Mouse (Mus musculus): ENCODE measurements at regions not wholly inside any gene's neighbourhood (a gene's known extent, or its start where the extent isn't known, plus 50 kb on each side); places are given as distances from the start of the nearest gene placed in this dataset.

DNA sequence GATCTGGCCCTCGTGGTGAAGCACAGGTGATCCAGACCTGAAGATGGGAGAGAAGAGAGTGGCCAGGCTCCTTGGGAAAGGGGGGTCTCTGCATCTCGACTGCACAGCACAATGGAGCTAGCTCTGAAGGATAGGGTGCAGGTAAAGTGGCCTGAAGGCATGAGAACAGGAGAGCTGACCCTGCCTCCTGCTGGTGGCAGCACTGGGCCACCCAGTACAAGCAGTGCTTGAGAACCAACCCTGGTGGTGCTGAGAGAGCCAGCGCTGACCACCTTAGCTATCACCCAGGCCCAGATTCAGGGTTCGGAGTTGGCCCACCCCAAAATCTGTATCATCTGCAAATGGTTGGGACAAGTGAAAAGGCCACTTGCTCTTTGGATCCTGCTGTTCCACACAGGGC lies 66.2 kb downstream of the A730009L09Rik start:
- DNase-seq, result no peak

DNA sequence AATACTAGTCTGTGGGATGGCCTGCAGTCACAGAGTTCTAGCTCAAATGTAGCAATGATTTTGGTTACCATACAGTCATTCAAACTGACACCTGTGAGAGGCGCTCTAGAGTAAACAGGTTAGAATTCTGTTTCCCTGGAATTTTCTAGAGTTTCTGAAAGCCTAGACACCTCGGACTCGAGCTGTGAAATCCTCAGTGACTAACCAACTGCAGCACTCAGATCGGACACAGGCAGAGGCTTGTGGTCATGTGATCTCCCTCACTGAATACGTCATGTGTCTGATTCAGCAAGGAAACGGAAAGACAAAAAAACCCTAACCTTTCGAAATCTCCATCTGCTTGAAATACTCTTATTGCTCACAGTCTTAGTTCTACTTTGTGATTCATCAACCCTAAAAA lies 68.4 kb downstream of the A730009L09Rik start:
- peak; percentile 20 for DNase-seq

DNA sequence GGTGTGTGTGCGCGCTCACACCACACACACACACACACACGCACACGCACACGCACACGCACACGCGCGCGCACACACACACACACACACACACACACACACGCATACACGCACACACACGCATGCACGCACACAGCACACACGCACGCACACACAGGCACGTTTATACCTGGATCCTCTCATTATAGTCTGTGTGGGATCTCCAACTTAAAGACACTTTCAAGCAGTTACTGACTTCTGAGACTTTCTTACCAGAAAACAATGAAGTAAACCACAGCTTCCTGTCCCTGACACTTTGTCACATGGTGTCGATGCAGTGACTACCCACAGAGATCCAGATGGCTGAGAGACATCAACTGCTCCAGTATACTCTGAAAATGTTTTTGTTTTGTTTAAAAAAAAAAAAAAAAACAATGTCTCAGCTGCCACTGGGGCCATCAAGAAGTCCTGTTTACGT lies 68.9 kb downstream of the A730009L09Rik start:
- no peak for DNase-seq

DNA sequence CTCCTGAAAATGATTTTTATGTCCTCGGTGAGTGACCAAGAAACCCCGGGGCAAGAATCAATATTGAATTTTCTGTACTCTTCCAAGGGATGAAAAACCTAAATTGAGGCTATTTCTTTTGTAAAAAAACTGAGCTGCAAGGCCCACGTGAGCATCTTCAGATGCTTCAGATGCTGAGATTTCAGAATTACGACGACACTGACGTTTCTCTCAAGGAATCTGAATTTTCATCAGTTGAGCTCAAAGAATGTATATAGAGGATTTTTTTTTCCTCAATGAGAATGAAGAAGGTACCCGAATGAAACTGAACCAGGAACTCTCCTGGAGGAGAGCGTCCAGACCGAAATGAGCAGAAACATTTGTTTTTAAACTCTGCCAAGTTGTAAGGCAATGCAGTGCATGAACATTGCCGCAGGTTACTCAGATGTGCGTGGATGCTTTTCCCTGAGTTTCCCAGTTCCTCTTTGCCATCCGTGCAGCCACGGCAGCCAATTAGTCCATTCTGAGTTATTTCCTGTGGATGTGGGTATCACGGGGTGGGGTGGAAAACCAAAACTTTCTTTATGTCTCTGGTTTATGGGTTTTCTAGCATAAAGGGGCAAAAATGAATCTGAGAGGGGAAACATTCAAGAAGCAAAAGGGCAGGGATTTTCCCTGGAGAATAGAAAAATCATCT lies 69.9 kb downstream of the A730009L09Rik start:
- no peak for DNase-seq

DNA sequence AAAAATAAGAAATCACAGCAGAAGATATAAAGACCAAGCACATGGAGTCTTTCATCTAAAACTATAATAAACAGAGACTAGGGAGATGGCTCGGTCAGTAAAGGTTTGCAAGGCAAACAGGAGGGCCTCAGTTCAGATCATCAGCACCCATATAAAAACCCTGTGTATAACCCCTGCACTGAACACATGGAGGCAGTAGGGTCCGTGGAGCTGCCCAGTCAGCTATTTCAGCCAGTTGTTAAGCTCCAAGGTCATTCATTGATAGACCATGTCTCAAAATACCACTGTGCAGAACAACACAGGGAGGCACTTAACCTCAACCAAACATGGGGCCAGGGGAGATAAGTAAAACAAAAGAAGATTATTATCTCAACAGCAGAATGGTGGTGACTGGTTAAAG lies 78.1 kb downstream of the A730009L09Rik start:
- DNase-seq, result no peak

DNA sequence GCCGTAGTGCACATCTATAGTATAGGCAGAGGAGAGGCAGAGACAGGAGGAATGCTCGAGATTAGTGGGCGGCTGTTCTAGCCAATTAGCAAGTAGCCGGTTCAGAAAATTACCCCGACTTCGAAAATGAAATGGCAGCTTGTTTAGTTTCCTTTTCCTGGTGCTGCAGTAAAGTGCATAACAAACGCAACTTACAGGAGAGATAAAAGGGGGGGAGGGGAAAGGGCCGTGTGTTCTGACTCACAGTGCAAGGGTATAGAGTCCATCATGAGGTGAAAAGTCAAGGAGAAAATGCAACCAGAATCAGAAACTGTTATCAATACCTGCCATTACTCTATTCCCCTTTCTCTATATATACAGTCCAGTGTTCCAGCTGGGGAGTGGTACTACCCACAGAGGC lies 88.0 kb downstream of the A730009L09Rik start:
- DNase-seq, result no peak

DNA sequence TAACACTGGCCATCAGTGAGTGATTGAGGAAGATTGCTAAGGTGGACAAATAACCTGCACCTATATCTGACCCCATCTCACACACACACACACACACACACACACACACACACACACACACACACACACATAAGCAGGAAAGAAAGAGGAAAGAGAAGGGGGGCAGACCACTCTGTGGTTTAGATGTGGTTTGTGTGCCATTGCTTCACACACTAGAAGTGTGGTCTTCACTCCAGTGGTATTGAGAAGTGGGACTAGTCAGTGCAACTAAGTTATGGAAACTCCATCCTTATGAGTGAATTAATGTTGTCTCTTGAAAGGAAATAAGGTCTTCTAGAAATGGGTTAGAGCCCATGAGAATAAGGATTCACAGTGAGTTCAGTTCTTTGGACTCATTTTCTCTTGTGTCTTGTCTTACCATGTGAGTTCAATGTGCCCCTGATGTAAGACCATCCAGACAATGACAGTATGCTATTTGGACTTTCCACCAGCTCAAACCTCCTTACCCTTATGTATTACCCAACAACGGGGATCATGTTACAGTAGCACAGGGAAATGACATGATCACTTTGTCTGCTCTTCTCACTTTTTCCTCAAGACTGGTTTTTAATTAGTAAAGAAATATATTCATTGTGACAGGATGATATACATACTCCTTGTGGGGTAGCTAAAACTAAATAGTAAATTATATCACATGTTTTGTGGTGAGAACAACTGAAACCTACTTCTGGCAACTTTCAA lies 88.7 kb downstream of the A730009L09Rik start:
- DNase-seq, result no peak

DNA sequence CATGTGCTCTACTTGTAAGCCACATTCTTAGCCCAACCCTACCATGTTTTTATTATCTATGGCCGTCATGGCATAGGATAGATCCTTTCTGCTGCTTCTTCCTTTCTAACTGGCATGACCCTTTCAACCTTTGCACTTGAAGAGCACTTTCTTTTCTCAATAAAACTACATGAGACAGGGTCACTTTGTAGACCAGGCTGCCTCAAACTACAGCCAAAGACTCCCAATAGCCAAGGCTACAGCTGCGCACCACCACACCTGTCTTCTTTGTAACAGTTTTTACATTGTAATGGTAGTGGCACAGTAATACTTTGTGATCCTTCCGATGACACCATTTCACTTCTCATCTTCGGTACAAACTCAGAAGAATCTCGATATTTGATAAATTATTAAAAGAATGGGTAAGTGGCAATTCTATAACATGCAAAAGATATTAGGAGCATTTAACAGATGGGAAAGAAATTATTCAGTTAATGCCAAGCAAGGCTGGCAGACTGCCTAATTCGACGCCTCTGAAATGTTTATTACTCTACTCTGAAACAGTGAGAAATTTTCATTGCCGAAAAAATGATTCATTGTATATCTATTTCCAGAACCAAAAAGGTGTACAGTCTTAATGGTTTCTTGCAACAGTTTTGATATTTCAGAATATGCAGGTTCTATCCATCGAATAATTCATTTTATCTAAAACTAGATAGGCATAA lies 89.5 kb downstream of the A730009L09Rik start:
- DNase-seq, result no peak

DNA sequence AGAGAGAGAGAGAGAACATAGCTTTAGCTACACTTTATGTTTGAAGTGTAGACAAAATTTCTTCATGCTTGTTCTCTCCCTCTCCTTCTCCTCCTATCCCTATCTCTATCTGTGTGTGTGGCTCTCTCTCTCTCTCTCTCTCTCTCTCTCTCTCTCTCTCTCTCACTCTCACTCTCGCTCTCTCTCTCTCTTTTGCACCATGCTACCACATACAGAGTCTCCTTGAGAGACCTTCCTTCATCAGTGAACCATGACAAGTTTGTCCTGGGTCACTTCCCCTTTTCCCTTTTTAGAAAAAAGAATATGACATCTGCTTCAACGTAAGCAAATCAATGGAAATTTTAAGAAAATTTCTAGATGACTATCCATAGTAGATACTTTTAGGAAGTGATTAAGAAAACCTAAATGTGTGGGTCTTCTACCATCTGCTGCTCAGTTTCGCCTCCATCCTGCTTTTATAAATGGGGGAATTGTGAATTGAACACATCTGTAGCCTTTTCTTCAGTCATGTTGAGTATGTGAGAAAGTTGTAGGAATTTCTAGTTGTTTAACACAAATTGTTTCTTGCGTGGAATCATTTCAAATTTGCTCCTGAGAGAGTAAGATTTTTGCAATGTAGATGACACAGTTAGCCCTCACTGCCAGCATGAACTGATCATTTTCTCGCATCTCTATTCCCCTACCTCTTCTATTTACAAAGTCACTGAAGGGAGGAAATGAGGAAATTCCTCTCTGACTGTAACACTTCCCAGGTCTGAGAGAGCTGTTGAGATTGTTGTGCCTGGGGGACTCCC lies 91.3 kb downstream of the A730009L09Rik start:
- no peak for DNase-seq

DNA sequence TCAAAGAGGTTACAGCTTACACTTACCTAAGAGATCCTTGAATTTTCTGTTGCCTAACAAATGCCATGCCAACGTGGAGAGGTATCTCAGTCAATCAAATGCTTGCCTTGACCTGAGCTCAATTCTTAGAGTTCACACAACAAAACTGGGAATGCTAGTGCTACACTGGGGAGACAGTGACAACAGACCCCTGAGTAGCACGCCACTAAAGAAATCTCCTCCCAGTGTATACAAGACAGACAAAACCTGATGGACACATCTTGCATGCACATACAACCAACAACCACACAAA lies 91.8 kb downstream of the A730009L09Rik start:
- no peak for DNase-seq

DNA sequence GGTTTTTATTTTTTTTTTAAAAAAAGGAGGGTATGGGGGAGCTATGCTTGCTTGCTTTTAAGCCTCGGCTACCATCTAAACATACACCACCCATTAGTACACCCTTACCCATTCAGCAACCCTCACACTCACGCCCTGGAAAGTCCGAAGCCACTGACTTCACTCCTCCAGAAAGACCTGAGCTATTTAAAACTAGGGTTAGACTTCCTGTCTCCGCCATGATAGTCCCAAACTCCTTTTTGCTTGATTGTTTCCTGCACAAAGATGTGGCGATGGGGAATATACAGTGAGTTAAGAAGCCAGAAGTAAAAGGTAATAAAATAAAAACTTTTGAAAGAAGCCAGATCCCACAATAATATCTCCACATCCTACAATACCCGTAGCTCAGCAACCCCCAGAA lies 92.6 kb downstream of the A730009L09Rik start:
- no peak for DNase-seq

DNA sequence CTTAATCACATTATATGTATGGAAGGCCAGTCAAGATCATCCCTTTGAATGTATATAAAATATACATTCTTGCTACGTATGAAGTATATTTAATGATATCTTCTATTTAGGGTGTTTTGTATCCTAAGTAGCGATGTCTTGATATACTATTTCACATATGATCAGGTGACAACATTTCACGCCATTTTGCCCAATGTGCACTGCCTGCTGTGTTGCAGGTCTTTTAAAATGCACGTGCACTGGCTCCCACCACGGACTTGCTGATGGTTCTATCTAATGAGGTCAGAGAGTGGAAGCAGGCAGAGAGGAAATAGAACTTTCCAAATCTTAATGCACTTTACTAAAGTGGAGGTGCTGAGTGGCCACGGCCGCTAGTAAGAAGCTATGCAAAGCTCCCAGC lies 100.8 kb downstream of the A730009L09Rik start:
- DNase-seq, result no peak

DNA sequence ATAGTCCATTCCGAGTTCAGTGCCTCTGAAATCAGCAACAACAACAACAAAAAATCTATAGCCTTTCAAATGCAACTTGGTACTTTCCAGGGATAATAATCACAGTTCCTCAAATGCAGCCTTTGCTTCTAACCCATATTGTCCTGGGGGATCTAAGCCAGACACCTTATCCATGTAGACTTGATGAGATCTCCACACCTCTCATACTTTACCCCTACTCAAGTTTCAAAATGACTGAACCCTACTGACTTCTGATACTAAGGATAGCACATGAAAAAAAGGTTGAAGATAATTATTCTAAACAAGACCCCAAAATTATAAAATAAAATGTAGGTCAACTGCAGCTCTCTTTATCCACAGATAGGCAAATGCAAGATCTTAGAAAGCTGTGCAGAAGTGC lies 101.2 kb downstream of the A730009L09Rik start:
- no peak for DNase-seq

DNA sequence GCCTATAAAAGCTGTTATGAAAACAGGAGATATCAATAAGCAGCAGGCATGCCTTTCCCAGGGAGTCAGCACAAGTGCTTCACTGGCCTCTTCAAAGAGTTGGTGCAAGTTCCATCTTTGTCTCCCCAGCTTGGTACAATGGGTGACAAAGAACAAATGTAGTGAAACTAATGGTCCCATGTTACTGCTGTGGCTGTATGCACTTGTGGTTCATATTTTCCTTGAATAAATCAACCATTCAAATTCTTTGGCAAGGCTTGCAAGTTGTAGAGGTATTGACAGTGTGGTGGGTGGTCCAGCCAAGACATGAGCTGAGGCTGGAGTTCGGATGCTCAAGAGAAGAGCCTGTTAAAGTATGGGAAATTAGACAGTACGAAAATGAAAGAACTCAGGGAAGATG lies 103.5 kb downstream of the A730009L09Rik start:
- DNase-seq, result no peak

DNA sequence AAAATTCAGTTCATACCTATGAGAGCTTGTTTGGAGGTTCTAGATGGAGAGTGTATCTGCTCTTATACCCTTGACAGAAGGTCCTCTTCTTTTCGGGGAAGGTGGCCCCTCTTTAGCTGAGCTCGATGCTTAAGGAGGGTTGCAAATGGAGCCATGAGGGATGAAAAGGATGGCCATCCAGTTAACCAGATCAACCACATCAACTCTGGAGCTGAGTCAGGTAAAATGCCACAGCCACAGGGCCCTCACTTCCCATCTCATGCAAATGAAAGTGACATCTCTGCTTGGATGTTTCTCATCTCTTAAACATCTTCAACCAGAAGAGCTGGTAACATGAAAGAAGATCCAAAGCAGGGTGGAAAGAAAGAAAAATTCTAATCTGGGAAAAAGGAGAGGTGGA lies 105.0 kb downstream of the A730009L09Rik start:
- DNase-seq, result no peak

DNA sequence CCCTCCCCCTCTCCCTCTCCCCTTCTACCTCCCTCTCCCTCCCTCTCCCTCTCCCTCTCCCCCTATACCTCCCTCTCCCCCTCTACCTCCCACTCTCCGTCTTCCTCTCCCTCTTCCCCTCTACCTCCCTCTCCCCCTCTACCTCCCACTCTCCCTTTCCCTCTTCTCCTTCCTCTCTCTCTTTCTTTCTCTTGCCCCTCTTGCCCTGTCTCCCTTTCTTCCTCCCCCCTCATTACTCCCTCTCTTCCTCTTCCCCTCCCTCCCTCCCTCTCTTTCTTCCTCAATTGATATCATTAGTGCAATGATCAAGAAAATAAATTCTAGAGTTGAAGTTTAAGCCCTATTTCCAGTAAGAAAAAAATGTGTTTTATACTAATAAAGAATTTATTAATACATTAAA lies 105.9 kb downstream of the A730009L09Rik start:
- DNase-seq, result no peak

DNA sequence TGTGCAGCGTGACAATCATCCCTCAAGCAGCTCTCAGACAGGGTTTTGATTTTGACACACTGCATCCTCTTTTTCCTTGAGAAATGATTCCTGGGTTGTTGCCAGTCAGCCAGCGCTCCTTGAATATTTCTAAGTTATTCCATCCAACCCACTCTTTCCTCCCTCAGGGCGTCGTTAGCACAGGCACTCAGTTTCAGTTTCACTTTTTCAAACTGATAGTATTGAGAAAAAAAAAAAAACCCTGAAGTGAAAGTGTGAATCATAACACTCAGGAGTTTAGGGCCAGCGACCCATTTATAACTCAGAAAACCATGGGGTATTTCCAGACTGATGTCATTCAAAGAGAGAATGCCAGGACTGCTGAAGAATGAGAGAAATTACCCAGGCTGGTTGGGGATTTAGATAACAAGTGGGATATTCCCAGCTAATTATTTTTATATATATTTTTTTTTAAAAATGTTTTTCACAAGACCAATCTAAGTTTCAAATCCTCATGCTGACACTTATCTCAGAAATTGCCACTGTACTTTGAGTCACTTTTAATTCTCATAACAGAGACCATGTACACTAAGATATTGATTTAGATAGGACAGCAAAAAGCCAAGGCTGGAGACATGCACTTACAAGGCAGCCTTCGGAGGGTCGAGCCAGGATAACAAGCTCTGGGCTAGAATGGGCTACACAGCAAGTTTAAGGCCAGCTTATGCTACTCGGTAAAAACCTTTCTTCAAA lies 106.5 kb downstream of the A730009L09Rik start:
- no peak for DNase-seq

DNA sequence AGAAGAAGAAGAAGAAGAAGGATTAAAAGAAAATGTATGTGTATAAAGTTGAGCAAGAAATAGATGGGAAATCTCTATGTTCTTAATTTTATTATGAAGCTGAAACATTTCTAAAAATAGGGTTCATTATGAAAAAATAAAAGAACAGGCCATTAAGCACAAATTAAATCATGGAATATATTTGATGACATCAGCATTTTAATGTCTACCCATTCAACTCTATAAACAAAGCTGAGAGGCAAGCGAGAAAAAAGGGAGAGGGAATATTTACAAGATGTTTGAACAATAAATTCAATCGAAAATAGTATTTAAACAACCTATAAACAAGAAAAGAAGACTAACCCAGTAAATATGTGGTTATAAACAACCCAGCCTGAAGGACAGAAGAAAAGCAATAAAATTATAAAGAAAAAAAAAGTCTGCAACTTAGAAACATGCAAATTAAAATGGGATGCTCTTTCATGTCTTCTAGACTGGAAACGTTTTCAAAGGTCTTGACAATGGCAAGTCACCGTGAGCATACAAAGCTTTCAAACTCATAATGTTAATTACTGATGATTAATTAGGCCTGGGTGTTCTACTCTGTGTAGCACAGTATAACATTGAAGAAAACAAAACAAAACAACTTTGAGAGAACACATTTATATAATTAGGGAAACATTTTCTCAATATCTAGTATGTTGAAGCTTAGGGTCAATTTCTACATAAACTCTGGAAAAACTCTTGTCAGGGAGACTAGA lies 108.6 kb downstream of the A730009L09Rik start:
- DNase-seq, result no peak

DNA sequence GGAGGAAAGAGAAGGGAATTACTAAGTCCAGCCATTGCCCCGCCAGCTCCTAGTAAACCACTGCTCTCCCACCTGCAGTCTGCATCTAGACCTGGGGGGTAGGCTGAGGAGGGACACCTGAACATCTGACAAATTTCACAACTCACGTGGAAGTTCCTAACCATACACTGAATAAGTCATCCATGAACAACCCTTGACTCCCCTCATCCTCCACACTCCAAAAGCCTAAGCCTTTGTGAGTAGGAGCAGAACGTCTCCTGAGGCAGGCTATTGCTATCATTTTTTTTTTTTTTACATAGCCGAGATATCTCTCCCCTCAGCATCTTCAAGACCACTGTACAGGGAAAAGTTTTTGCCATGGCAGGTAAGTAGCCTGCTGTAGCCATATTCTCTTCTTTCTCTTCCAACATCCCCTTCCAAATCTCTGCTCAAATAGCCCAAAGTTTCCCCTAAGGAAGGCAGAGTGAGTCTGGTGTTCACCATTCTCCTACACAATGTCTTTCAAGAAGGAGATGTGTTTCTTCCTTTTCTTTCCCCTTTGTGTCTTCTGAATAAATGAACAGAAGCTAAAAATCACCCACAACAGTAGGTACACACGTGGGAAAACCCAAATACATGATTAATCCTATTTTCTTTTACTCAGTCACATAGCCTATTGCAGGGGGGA lies 109.7 kb downstream of the A730009L09Rik start:
- DNase-seq, result no peak

DNA sequence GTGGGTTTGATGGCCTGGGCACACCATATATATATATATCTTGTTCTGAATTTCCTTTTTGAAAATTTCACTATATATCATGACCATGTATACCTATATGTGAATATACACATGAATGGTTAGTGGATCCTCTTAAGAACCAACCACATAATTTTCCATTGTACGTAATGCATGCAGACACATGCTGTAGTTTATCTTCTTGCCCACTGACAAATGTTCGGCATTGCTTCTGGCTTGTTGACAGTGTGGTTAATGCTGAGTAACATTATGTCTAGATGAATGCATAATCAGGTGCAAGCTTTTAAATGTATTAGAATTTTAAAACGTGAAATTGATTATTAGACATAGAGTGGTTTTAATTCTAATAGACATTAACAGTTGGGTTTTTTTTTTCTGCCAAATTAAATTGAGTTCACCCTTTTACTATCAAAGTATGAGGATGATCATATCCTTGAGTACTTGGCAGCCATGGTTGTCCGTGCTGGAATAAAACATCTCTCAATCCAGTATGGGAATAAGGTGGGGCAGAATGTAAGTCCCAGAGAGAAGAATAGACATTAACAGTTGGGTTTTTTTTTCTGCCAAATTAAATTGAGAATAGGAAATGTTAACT lies 110.3 kb downstream of the A730009L09Rik start:
- DNase-seq, result no peak

DNA sequence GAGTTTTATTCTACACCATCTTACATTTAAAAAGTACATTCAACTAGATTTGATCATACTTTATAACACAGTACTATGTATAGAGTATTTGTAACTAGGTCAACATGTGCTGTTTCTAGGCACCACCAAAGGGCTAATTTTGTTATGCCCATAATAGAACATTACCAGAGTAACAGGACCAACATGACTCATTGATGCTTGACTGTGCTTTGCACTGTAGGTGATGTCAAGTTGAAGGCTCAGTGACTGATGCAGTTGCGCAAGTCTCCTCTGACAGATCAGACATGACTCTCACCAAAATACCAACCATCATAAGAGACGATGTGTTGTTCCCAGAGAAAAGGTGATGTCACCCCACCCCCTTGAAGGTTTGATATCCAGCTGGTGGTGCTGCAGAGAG lies 108.5 kb downstream of the Mrpl39 start:
- no peak for DNase-seq
